Mouse (Mus musculus): ENCODE results near the gene Farsa.
A peak's percentile ranks its signal among the peaks of the same experiment; 100 is the strongest.

Gene Farsa

DNA sequence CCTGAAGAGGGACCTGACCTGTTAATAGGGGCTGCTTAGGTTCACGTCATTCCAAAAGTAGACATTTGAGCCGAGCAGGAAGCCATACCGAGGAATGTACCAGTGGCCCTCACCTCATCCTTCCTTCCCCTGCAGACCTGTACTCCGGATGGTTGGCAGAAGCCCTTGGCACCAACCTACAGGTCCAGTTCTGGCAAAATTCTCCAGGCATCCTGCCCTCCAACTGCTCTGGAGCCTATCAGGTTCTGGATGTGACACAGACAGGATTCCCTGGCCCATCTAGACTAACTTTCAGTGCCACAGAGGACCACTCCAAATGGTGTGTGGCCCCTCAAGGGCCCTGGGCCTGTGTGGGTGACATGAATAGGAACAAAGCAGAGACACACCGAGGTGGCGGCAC, 53.8 kb downstream of the Farsa start:
- no peak for DNase-seq (ENCODE audit: low spot score in 2 of 2)

GRCm38 (mm10) chr8:84911854-84912253, 55.1 kb downstream of the Farsa start:
- DNase-seq (ENCODE audit: low spot score in 2 of 2): no peak

GRCm38 (mm10) chr8:84912391-84912790, 55.6 kb downstream of the Farsa start:
- no peak for DNase-seq (ENCODE audit: low spot score in 2 of 2)

- peak; percentile 69 to 70 for DNase-seq (ENCODE audit: low spot score in 2 of 2)
Measured at GRCm38 (mm10) chr8:84912895-84913501, 56.2 kb downstream of the Farsa start.

DNA sequence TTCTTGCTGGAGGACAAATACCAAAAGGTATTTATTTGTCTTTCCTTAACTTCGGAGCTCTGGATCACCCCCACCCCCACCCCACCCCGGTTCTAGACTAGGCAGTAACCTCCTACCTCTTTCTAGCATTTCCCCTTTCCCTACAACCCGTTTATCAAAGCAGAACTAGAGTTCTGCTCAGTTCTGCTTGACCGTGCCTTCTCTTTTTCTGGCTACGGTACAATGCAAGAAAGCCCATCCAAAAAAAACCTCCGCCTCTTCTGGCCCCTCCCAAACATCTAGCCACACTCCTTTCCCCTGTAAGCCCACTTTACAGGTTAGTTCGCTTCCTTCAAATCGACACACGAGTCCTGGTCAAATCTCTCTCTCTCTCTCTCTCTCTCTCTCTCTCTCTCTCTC, 56.7 kb downstream of the Farsa start:
- no peak for DNase-seq (ENCODE audit: low spot score in 2 of 2)

DNA sequence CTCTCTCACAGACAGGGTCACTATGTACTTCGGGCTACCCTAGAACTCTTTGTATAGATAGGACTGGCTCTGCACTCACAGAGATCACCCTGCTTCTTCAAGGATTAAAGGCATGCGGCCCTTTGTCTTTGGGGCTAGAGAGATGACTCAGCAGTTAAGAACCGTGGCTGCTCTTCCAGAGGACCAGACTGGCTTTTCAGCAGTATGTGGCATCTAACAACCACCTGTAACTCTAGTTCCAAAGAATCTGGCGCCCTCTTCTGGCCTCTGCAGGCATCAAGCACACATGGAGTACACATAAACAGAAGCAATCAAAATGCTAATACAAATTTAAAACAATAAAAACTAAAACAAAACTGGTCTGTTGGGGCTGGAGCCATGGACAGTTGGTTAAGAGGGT, 57.2 kb downstream of the Farsa start:
- peak in 1 of 2 experiments; percentile 37 for DNase-seq (ENCODE audit: low spot score in 2 of 2)

DNA sequence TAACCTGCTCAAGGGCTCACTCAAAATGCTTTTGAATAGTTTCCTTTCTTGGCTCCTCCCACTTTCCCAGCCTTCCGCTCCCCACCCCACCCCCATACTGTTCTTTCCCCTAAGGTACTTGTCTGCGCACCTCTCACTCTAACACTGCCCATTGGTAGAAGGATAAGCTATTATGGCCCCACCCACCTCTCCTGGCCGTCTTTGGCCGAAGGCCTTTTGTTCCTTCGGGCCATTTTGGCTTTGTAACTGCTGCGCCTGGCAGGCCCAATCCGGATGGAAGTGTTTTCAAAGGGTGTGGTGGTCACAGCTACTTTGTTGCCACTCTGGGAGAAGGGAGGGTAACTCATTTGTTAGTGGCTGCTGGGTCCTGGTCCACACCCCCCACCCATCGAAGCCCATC, 58.5 kb downstream of the Farsa start:
- DNase-seq (ENCODE audit: low spot score in 2 of 2): no peak

GRCm38 (mm10) chr8:84917781-84918180, 61.0 kb downstream of the Farsa start:
- no peak for DNase-seq (ENCODE audit: low spot score in 2 of 2)

- DNase-seq (ENCODE audit: low spot score in 2 of 2): no peak
Measured at GRCm38 (mm10) chr8:84918646-84919045, 61.9 kb downstream of the Farsa start.
